Mouse (Mus musculus): ENCODE results near the gene Sync. TPM values are rescaled to one million over a fixed set of nuclear protein-coding genes. Genes with fewer than 3 reads are reported as not detected.

The Sync gene
- total RNA-seq (2021) = 1 to 10 TPM in 1 of 2 experiments, under 1 TPM in 1; 0.58 to 1.6 TPM

- intact Hi-C loops (cut with DNase I) = no loop called here
Observed at GRCm38 (mm10) chr4:129287472-129287981, at the start of gene Sync. Gene Sync (plus strand): TSS chr4:129287617.

DNA sequence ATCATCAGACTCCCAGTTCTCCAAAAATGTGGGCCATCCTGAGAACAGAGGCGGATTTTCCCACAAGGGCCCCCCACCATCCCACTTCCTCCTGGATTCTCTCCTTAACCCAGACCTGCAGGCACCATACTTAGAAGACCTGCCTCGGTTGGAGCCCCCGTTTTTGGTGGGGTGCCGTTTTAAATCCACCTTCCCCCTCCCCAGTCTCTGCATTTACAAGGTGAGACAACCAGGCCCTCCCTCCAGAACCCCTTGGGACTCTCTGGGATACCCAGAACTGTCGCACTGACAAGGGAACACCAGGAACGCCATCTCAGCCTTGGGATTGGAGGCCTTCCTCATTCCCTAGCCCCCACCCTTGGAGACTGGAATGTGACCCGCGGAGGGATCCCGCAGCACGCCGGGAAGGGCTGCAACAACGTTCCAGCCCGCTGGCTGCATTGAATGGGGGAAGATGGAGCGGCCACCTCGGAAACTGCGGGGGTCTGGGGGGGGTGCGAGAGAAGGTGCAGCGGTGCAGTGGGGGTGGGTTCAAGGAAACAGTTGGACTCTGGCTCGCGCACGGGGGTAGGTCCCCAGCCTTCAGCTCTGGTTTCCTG is 49.5 kb upstream of the Sync start:
- DNase-seq = no peak
- intact Hi-C loops (cut with DNase I) = no loop called here

More at GRCm38 (mm10) chr4:129287472-129287981, at the start of gene Sync:
- DNase-seq = peak; percentile 28

- no peak for DNase-seq
- intact Hi-C loops (cut with DNase I) = no loop called here
Observed at GRCm38 (mm10) chr4:129238579-129239016, 48.8 kb upstream of the Sync start.

- DNase-seq = peak; percentile 90
- intact Hi-C loops (cut with DNase I) = no loop called here
Observed at GRCm38 (mm10) chr4:129239075-129239474, 48.3 kb upstream of the Sync start.

DNA sequence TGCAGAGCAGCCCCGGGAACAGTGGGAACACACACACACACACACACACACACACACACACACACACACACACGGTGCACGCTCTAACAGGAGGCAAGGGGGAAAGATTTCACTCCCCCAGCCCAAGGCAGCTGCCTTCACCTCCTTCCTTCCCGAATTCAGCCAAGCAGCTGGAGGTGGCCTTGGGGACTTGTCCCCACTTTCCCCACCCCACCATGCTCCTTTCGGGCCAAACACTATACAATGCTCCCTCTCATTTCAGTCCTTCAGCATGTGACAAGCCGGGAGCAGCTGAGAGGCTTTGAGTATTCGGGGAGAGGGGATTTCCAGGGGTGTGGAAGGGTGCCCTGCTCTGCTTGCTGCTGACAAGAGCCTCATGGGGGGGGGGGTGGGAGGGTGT is 45.5 kb upstream of the Sync start:
- no peak for DNase-seq

GRCm38 (mm10) chr4:129242327-129242726 is 45.1 kb upstream of the Sync start:
- intact Hi-C loops (cut with DNase I) = no loop called here
- no peak for DNase-seq

More for the DNA sequence above, 45.5 kb upstream of the Sync start:
- intact Hi-C loops (cut with DNase I) = no loop called here

DNA sequence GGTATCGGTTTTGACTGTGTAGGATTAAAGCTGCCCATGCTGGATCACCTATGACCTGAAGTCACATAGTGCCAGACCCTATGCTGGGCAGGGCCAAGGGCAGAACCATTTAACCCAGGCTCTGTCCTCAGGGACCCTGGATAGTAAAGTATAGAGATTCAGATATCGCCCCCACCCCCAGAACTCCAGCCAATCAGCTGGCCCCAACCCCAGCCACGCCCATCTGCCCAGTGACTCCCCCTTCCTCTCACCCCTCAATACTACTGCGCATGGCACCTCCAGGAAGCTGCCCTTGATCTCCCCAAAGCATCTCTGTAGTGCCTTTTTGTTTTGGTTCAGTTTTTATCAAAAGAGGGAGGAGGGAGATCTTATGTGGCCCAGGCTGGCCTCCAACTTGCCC is 44.7 kb upstream of the Sync start:
- no peak for DNase-seq
- intact Hi-C loops (cut with DNase I) = no loop called here

DNA sequence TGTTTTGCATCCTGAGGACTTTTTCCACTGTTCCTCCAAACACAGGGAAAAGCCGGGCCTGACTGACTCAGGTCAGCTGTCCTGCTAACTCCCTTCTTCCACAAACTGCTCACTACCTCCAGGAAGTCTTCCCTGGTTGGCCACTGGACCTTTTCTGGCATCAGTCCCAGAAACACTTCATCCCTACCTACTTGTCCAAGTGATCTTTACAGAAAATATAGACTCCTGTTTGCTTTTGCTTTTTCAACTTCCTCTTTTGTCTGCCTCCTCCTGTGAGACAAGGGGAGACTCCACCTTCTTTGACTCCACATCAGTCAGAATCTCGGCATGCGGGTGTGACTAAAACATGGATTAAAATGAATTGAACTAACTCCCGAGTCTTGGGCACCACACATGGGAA is 42.6 kb upstream of the Sync start:
- no peak for DNase-seq
- intact Hi-C loops (cut with DNase I) = no loop called here

DNA sequence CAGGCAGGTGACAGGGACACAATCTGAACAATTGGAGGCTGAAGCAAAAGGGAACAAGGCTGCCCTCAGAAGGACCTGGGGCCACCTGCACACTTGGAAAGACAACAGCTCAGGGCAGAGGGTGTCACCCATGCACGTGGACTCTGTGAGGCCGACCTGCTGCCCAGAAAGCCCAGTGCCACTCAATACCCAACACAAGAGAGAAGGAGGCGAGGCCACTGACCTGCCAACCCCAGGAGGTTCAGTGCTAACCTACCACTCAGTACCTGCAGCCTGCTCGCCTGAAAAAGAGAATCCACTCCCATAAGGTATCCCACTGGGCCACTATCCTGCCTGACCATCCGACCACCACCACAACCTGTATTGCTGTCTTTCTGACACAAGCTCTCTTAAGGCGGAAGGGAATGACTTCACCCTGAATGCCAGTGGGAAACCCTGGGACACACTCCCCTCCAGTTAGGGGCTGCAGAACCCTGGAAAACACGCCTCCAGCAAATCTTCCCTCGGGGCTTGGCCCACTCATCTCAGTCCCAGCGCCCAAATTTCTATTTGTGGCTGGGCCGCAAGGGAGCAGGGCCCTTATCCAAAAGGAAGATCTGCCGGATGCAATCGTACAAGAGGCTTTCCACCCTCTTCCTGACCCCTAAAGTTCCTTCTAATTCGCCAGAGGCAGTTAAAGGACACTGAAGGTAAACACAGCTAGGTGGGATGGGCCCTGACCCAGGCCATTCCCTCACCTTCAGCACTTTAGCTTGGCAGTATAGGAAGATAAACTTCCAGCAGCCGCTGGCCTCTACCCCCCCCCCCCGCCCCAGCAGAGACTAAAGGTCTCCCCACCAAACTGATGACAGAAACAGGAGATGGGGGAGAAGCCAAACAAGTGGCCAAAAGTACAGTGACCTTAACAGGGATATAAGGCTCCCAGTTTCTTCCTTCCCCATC is 40.8 kb upstream of the Sync start:
- no peak for DNase-seq
- intact Hi-C loops (cut with DNase I) = no loop called here

DNA sequence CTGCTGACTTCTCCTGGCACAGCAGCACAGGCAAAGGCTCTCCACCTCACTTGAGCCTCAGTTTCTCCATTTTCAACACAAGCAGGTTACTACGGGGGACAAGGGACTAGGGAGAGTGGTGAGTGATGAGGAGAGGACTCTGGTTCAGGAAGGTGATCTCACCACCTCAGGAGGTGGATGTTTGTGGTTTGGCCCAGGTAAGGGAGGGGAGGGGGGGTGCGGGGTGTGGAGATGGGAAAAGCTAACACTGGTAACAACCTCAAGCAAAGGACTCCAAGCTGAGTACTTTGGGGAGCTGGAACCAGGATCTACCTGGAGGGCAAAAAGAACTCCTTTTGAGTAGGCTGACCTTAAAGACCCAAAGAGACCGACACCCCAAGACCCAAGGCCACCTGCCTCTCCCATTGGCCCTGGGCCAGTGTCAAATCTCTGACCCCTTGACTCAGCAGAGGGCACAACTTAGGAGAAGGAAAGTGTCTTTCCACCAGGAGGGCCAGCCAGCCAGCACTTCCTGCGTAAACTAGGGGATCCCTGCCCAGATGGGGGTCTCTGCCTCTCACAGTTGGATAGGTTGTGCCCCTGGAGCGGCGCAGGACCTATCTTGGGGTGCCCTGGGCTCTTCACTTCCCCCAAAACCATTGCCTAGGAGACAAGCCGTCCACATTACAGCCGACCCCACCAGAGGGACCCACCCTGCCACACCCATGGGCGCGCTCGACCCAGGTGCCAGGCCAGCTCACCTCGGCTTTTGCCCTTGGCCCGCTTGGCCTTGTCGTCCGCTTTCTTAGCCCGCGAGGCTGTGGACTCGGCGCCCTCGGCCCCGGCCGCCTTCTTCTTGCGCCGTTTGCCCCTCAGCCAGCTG is 39.8 kb upstream of the Sync start:
- intact Hi-C loops (cut with DNase I) = no loop called here

DNA sequence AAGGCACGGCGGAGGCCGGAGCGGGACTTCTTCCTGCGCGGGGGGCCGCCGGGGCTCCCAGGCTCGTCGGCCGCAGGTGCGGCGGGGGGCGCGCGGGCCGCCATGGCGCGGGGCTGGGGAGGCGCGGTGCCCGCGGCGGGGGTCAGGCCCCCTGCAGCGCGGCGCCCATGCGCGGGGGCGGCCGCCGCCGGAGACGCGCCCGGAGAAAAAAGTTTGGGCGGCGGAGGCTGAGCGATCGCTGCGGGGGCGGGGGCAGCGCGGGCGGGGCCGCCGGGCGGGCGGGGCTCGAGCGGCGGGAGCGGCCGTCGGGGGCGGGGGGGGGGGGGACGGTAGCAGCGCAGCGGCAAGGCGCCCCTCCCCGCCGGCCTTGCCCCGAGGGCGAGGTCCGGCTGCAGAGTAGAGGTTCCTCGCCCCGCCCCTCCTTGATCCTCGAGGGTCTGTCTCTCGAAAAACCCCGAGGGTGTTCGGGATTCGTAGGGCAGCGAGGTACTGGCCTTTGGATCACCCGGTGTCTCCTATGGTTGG is 39.1 kb upstream of the Sync start:
- no peak for DNase-seq
- intact Hi-C loops (cut with DNase I) = no loop called here

More for the DNA sequence above, 39.8 kb upstream of the Sync start:
- DNase-seq = no peak

- intact Hi-C loops (cut with DNase I) = no loop called here
- no peak for DNase-seq
Observed at GRCm38 (mm10) chr4:129249288-129249687, 38.1 kb upstream of the Sync start.

DNA sequence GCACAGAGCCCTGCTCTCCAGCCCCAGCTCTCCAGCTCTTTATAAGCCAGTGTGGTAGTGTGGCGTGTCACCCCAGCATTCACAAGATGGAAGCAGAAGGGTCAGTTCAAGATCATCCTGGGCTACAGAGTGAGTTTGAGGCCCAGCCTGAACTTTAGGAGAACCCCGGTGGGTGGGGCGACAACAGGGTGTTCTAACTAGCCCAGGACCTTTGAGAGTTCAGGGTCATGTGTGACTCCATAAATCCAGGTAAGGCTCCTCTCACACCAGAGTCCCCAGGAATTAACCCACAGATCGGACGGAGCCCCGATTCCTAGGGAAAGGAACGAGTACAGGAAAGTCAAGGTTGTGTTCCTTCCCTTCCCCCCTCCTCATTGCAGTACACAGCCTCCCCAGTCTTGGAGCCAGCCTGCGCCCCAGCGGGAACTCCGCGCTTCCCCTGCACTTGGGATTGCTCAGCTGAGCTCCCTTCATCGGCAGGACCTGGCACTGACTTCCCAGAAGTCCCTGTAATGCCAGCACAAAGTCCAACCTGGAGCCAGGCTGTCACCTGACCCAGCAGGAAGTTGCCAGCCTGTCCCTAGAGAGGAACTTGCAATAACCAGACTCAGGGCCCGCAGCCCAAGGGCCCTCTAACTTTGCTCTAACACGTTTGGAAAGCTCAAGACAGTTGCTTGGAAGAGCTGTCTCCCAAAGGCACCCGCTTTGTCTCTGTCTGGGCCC is 36.5 kb upstream of the Sync start:
- intact Hi-C loops (cut with DNase I) = no loop called here
- DNase-seq = no peak

GRCm38 (mm10) chr4:129251482-129252125 is 35.8 kb upstream of the Sync start:
- intact Hi-C loops (cut with DNase I) = no loop called here

GRCm38 (mm10) chr4:129252492-129252891 is 34.9 kb upstream of the Sync start:
- intact Hi-C loops (cut with DNase I) = no loop called here
- DNase-seq = no peak

More at GRCm38 (mm10) chr4:129251482-129252125, 35.8 kb upstream of the Sync start:
- no peak for DNase-seq

DNA sequence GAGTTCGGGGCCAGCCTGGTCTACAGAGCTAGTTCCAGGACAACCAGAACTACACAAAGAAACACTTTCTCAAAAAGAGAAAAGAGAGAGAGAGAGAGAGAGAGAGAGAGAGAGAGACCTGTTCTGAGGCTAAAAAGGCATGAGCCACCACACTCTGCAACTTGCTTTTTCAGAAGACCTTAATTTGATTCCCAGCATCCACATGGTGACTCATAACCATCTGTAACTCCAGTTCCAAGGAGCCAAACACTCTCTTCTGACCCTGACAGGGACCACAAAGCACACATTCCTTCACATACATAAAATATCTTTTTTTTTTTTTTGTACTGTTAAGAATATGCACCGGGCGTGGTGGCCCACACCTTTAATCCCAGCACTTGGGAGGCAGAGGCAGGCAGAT is 32.8 kb upstream of the Sync start:
- DNase-seq = no peak
- intact Hi-C loops (cut with DNase I) = no loop called here

GRCm38 (mm10) chr4:129256450-129257380 is 30.7 kb upstream of the Sync start:
- intact Hi-C loops (cut with DNase I) = no loop called here
- no peak for DNase-seq

GRCm38 (mm10) chr4:129259101-129259500 is 28.3 kb upstream of the Sync start:
- intact Hi-C loops (cut with DNase I) = no loop called here
- no peak for DNase-seq
